Mouse (Mus musculus): ENCODE measurements around the gene Blm.

GRCm38 (mm10) chr7:80412781-80413180, 122.1 kb downstream of the Blm start:
- TF ChIP-seq CTCF (IDR thresholded peaks at IDR 0.05; ENCODE audit: insufficient read depth, low read length) (no peak), POLR2A (IDR thresholded peaks at IDR 0.05; ENCODE audit: borderline replicate concordance, extremely low read depth, low read depth, low read length) (no peak)

All from lung, adult 2 months (tissue).